Mouse (Mus musculus) lung, postnatal 0 days (tissue): ENCODE data around the gene Hoxd8.

ENCODE experiments used
- CTCF ChIP-seq: IDR thresholded peaks from 2 replicates; pipeline ENCODE4 v1.5.1; 2016; ENCODE audit warnings: antibody characterized with exemption, mild to moderate bottlenecking
- EP300 ChIP-seq: IDR thresholded peaks from 2 replicates; pipeline ENCODE4 v1.6.1; 2016; ENCODE audit warnings: antibody characterized with exemption, mild to moderate bottlenecking, control low read depth

DNA sequence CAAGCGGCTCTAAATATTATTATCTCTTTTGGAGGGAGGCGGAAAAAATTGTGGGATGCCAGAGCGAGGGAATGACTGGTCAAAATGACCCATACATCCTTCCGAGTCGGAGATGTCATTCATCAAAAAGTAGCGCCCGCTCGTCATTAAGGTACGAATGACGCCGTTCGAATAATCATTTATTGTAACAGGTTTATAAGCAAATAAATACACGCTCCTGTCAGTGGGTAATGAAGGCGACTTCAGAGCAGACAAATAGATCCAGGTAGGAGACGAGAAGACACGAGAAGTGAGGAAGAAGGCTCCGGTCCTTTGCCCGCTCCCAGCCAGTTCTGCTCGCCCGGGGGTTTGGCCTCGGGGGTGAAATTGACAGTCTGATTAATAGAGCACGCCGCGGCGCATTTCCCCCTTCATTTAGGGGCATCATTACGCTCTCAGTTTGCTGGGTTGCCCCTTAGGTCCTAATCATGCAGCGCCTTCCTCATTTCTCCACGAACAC lies 44.9 kb upstream of the Hoxd8 start, which contains the start of gene Evx2:
- TF ChIP-seq CTCF (no peak), EP300 (no peak)
